ENCODE assay signal across 8 mouse cellular contexts in the genomic region with DNA sequence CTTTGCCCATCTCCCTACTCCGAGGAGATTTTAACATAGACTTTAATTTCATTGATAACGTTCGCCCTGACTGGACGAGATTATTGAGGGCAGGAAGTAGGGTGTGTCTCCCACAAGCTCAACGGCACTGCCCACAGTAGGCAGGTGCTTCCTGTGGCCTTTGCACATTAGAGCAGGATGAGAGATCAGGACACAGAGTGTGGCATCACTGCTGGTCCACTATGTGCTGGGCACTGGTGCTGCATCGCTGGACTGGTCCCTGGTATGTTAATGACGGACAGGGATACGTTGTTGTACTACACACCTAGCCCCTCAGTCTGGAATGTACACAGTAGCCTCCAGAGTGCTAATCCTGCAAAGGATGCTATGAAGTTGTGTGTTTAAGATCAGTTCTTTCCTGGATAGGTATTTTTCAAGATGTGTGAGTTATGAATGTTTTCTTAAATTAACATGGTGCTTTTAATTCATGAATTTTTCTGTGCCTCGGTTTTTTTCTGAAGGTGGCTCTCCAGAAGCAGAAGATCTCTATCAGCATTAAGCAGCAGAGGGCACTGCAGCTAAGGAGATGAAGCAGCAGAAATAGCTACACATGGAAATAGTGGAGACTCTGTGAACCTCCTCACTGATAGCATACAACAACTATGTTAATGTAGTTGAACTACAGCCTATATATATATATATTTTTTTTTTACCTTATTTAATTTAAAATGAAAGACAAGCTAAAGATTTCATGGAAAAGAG.
DNase-seq lines count a peak whose midpoint lies in the region; ATAC-seq and TF ChIP-seq lines count a peak whose summit lies in the region.

No protein-coding gene starts in this region.

- H3K36me3 ChIP-seq in liver, embryonic 16.5 days (ENCODE audit: control insufficient read depth, insufficient read depth): no peaks in the 10 kb centered on the region
- no peaks in the 10 kb centered on the region for H3K36me3 ChIP-seq in neural tube, embryonic 13.5 days

- H3K4me3 ChIP-seq in gastrocnemius, adult 2 months: no peak overlapping the region
- H3K4me3 ChIP-seq in liver, embryonic 16.5 days (ENCODE audit: low read depth, low read length): no peak overlapping the region
- no peak overlapping the region for H3K4me3 ChIP-seq in neural tube, embryonic 13.5 days

- H3K9ac ChIP-seq in liver, embryonic 16.5 days (ENCODE audit: low read depth, low read length): no peak overlapping the region
- H3K9ac ChIP-seq in neural tube, embryonic 13.5 days: no peak overlapping the region

- H3K27ac ChIP-seq in gastrocnemius, adult 2 months: peak overlapping the region; percentile 63
- H3K27ac ChIP-seq in liver, embryonic 16.5 days (ENCODE audit: low read length): no peak overlapping the region
- H3K27ac ChIP-seq in neural tube, embryonic 13.5 days (replicated peaks): no peak overlapping the region

- ATAC-seq in liver, embryonic 16.5 days (ENCODE audit: low read depth): peak; percentile 75
- peak; percentile 65 for ATAC-seq in neural tube, embryonic 13.5 days (ENCODE audit: low read depth)

- WGBS in liver, embryonic 16.5 days (ENCODE audit: insufficient replicate concordance): 19% methylated on average over 9 of the region's 9 CpGs
- WGBS in neural tube, embryonic 13.5 days: 76% methylated on average over 9 of the region's 9 CpGs

- H3K4me2 ChIP-seq in liver, embryonic 16.5 days (ENCODE audit: low read depth, low read length): peak overlapping the region; percentile 44; the same call in 1 of the 2 replicates
- no peak overlapping the region for H3K4me2 ChIP-seq in neural tube, embryonic 13.5 days

- peaks cover 9% of the 10 kb centered on the region for H3K4me1 ChIP-seq in liver, embryonic 16.5 days (ENCODE audit: control insufficient read depth, low read depth, low read length)
- H3K4me1 ChIP-seq in neural tube, embryonic 13.5 days (replicated peaks): no peaks in the 10 kb centered on the region

- intact Hi-C loops in gastrocnemius, adult 2 months (cut with DNase I): loop anchor here (1.0 to 2.0 kb wide), 2 partner anchors 223 to 268 kb away; no protein-coding TSS in a partner anchor

- DNase-seq in CD4-positive helper T cell, adult 2 months (ENCODE audit: low read depth, low spot score): peak; percentile 66
- peak; percentile 45 for DNase-seq in T-cell, adult 2 months (ENCODE audit: low spot score)
- DNase-seq in cerebellum, postnatal 36 days: peak; percentile 71 to 77
- peak; percentile 65 for DNase-seq in gastrocnemius, adult 2 months
- peak; percentile 63 for DNase-seq in kidney, postnatal 14 days
- DNase-seq in thymus, postnatal 14 days: peak; percentile 72

- H3K27me3 ChIP-seq in liver, embryonic 16.5 days (ENCODE audit: control insufficient read depth, insufficient read depth, low read depth, low read length): no peaks in the 10 kb centered on the region
- H3K27me3 ChIP-seq in neural tube, embryonic 13.5 days: no peaks in the 10 kb centered on the region

- peak; percentile 89 for TF ChIP-seq CTCF in gastrocnemius, adult 2 months (IDR thresholded peaks at IDR 0.05)

- H3K9me3 ChIP-seq in liver, embryonic 16.5 days (replicated peaks; ENCODE audit: control insufficient read depth, low read length): no peaks in the 10 kb centered on the region
- peaks cover 7% of the 10 kb centered on the region; the same call in 1 of the 2 replicates for H3K9me3 ChIP-seq in neural tube, embryonic 13.5 days
